In the genomic region with DNA sequence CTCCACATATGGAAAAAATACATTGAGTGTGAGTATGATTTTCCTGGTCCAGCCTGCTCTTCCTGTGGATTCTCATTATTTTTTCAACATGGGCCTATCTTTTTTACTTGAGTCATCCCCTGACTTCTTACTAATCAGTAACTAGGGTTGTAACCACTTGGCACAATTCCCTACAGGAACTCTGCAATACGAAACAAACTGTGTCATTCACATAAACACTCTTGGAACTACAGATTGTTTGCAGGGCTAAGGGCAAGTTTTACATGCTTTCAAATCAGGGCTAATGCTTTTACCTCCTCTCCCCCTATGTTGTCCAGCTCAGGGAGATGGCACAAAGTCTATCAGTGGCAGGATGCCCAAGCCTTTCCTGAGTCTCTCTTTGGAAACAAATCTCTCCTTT, we compare ENCODE assay signal across 22 mouse cellular contexts.
DNase-seq lines count a peak whose midpoint lies in the region; ATAC-seq and TF ChIP-seq lines count a peak whose summit lies in the region.
"Had no signal": no experiment of that assay in that cellular context is flagged by ENCODE, and none has a peak within 500 bp of the region (broad histone marks: within the 10 kb centered on the region; RNA-seq: fewer than 3 reads in every experiment).

No protein-coding gene starts in this region.

- no peak overlapping the region for H3K9ac ChIP-seq in liver, embryonic 13.5 days
- H3K9ac ChIP-seq in liver, embryonic 11.5 days (ENCODE audit: low read depth, low read length): no peak overlapping the region
- no peak overlapping the region for H3K9ac ChIP-seq in intestine, postnatal 0 days (ENCODE audit: low read depth, low read length)
- H3K9ac ChIP-seq: forebrain, embryonic 12.5 days; hindbrain, embryonic 12.5 days; lung, embryonic 15.5 days; neural tube, embryonic 13.5 days had no signal

- DNase-seq in kidney, adult 11 months: peak; percentile 6
- no peak for DNase-seq in kidney, postnatal 4 days
- DNase-seq in liver, embryonic 13.5 days: no peak
- no peak for DNase-seq in liver, embryonic 11.5 days (ENCODE audit: low spot score)
- peak; percentile 77 for DNase-seq in NIH3T3 (ENCODE audit: low read depth)
- DNase-seq in left cerebral cortex, adult 2 months (ENCODE audit: extremely low spot score in 1 of 2, low spot score in 2 of 2): no peak
- DNase-seq: adrenal gland, adult 8-10 months; cerebellum, adult 11-12 months; heart, postnatal 14 days; midbrain, embryonic 14.5 days; right cerebral cortex, adult 18-20 months; thymus, postnatal 14 days had no signal

- no peak for TF ChIP-seq CTCF in intestine, postnatal 0 days (IDR thresholded peaks at IDR 0.05; ENCODE audit: low read depth)
- no peak for TF ChIP-seq CTCF in left cerebral cortex, adult 2 months (IDR thresholded peaks at IDR 0.05)

- no peak overlapping the region for H3K4me2 ChIP-seq in liver, embryonic 13.5 days
- no peak overlapping the region for H3K4me2 ChIP-seq in liver, embryonic 11.5 days
- no peak overlapping the region for H3K4me2 ChIP-seq in intestine, postnatal 0 days (replicated peaks; ENCODE audit: low read depth)
- H3K4me2 ChIP-seq: forebrain, embryonic 12.5 days; heart, embryonic 11.5 days; hindbrain, embryonic 12.5 days; lung, embryonic 15.5 days; neural tube, embryonic 13.5 days had no signal

- no peaks in the 10 kb centered on the region for H3K9me3 ChIP-seq in liver, embryonic 13.5 days (replicated peaks)
- H3K9me3 ChIP-seq in liver, embryonic 11.5 days (ENCODE audit: control insufficient read depth, low read length): no peaks in the 10 kb centered on the region
- no peaks in the 10 kb centered on the region for H3K9me3 ChIP-seq in intestine, postnatal 0 days (ENCODE audit: control insufficient read depth)
- H3K9me3 ChIP-seq: forebrain, embryonic 12.5 days; hindbrain, embryonic 12.5 days; limb, embryonic 10.5 days; lung, embryonic 15.5 days; neural tube, embryonic 13.5 days had no signal

- 50% methylated on average over 1 of the region's 1 CpGs for WGBS in liver, embryonic 13.5 days (ENCODE audit: insufficient replicate concordance)
- WGBS in liver, embryonic 11.5 days: 68% methylated on average over 1 of the region's 1 CpGs
- WGBS in intestine, postnatal 0 days: 5% methylated on average over 1 of the region's 1 CpGs

- no peaks in the 10 kb centered on the region for H3K27me3 ChIP-seq in liver, embryonic 13.5 days
- no peaks in the 10 kb centered on the region for H3K27me3 ChIP-seq in liver, embryonic 11.5 days (replicated peaks; ENCODE audit: control insufficient read depth, insufficient read depth, low read length)
- no peaks in the 10 kb centered on the region for H3K27me3 ChIP-seq in intestine, postnatal 0 days (replicated peaks; ENCODE audit: control insufficient read depth, insufficient read depth, low read length)
- H3K27me3 ChIP-seq: forebrain, embryonic 12.5 days; hindbrain, embryonic 12.5 days; lung, embryonic 15.5 days; megakaryocyte, embryonic 14.5 days; neural tube, embryonic 13.5 days had no signal

- H3K36me3 ChIP-seq in liver, embryonic 13.5 days: no peaks in the 10 kb centered on the region
- no peaks in the 10 kb centered on the region for H3K36me3 ChIP-seq in liver, embryonic 11.5 days (ENCODE audit: control insufficient read depth, insufficient read depth, low read length)
- no peaks in the 10 kb centered on the region for H3K36me3 ChIP-seq in intestine, postnatal 0 days (ENCODE audit: control insufficient read depth, insufficient read depth)
- H3K36me3 ChIP-seq: forebrain, embryonic 12.5 days; hindbrain, embryonic 12.5 days; limb, embryonic 10.5 days; lung, embryonic 15.5 days; neural tube, embryonic 13.5 days had no signal

- H3K4me3 ChIP-seq in liver, embryonic 13.5 days (replicated peaks): no peak overlapping the region
- H3K4me3 ChIP-seq in liver, embryonic 11.5 days (ENCODE audit: low read depth, low read length): no peak overlapping the region
- H3K4me3 ChIP-seq in intestine, postnatal 0 days (ENCODE audit: low read depth, low read length): no peak overlapping the region
- no peak overlapping the region for H3K4me3 ChIP-seq in left cerebral cortex, adult 2 months
- H3K4me3 ChIP-seq: forebrain, embryonic 12.5 days; hindbrain, embryonic 12.5 days; layer of hippocampus, adult 2 months; limb, embryonic 10.5 days; lung, embryonic 15.5 days; megakaryocyte, embryonic 14.5 days; neural tube, embryonic 13.5 days had no signal

- H3K4me1 ChIP-seq in liver, embryonic 13.5 days (replicated peaks): no peaks in the 10 kb centered on the region
- H3K4me1 ChIP-seq in liver, embryonic 11.5 days (replicated peaks; ENCODE audit: control insufficient read depth, insufficient read depth, low read length): no peaks in the 10 kb centered on the region
- H3K4me1 ChIP-seq in intestine, postnatal 0 days (replicated peaks; ENCODE audit: control insufficient read depth, insufficient read depth, low read length): 0 out of 2 replicates have a peak, but pooled peaks cover 3% of the 10 kb centered on the region
- H3K4me1 ChIP-seq: forebrain, embryonic 12.5 days; hindbrain, embryonic 12.5 days; limb, embryonic 10.5 days; megakaryocyte, embryonic 14.5 days; neural tube, embryonic 13.5 days had no signal

- ATAC-seq in liver, embryonic 13.5 days (ENCODE audit: low read depth): 0 out of 2 replicates have a peak, but pooled peaks have one; percentile 34
- ATAC-seq in liver, embryonic 11.5 days (replicated peaks; ENCODE audit: low FRiP score): no peak
- ATAC-seq in intestine, postnatal 0 days: peak; percentile 69
- no peak for ATAC-seq in cerebellum, adult (ENCODE audit: insufficient number of reproducible peaks, low FRiP score, low TSS enrichment)

- H3K27ac ChIP-seq in liver, embryonic 13.5 days: no peak overlapping the region
- H3K27ac ChIP-seq in liver, embryonic 11.5 days (ENCODE audit: low read depth, low read length): no peak overlapping the region
- H3K27ac ChIP-seq in intestine, postnatal 0 days (ENCODE audit: low read depth, low read length): peak overlapping the region; percentile 54; the same call in 1 of the 2 replicates
- no peak overlapping the region for H3K27ac ChIP-seq in left cerebral cortex, adult 2 months
- H3K27ac ChIP-seq: forebrain, embryonic 12.5 days; hindbrain, embryonic 12.5 days; layer of hippocampus, adult 2 months; limb, embryonic 10.5 days; lung, embryonic 15.5 days; neural tube, embryonic 13.5 days had no signal

- intact Hi-C loops in left cerebral cortex, adult 2 months (cut with DNase I): no loop called here

Comparison
In these comparisons a context has a peak if more than half of its experiments do, and no peak if none do; other contexts are left out.
1. DNase-seq: peak in kidney, adult 11 months (single experiment) and NIH3T3 (single experiment); none in kidney, postnatal 4 days (0 of 2), liver, embryonic 13.5 days (single experiment), liver, embryonic 11.5 days (single experiment) and left cerebral cortex, adult 2 months (0 of 2).
2. ATAC-seq: peak in liver, embryonic 13.5 days (single experiment) and intestine, postnatal 0 days (single experiment); none in liver, embryonic 11.5 days (single experiment) and cerebellum, adult (single experiment).